Mouse (Mus musculus) olfactory bulb, adult 2 months (tissue): ENCODE results near the gene Naaladl2.

ENCODE experiments used
- CTCF ChIP-seq: fragments of 200-500 bp; IDR thresholded peaks from 2 replicates; pipeline ENCODE4 v1.5.1; 2012; ENCODE audit warnings: low read depth, mild to moderate bottlenecking, low read length, moderate library complexity; ENCODE audit not compliant: insufficient read depth
- POLR2A ChIP-seq: fragments of 200-500 bp; IDR thresholded peaks from 2 replicates; pipeline ENCODE4 v1.6.1; 2012; ENCODE audit warnings: mild to moderate bottlenecking, low read depth, low read length, moderate library complexity; ENCODE audit not compliant: insufficient read depth

DNA sequence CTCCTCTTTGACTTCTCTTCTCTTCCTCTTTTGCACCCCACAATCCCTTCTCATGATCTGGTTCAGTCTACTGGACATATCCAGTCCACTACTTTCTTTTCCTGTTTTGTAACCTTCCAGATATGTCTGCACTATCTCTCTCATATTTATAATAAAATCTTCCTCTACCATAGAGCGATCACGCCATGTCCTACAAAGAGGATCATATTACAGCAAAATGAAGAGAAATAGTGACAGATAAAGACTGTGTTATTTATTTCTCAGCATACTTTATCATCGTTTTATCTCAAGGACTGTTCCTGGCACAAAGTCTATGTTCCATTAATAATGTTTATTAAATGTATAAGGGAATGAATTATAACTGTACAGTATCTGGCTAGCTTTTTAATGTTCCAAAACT, 1029.2 kb downstream of the Naaladl2 start:
- TF ChIP-seq CTCF = no peak
- TF ChIP-seq POLR2A = no peak
